Mouse (Mus musculus): ENCODE measurements around the gene Rcc2. TPM values are rescaled to one million over a fixed set of nuclear protein-coding genes. Genes with fewer than 3 reads are reported as not detected.
A peak's percentile ranks its signal among the peaks of the same experiment; 100 is the strongest.

Rcc2 gene
- polyA plus RNA-seq, 1 experiment from 2014 or later = 74.5 TPM

GRCm38 (mm10) chr4:140662882-140663585, 37.3 kb upstream of the Rcc2 start:
- no peak overlapping the region for H3K27ac ChIP-seq (ENCODE audit: low read depth, low read length)
- no peak overlapping the region for H3K9ac ChIP-seq (ENCODE audit: low read depth, low read length)
- no peak overlapping the region for H3K4me2 ChIP-seq
- 0 out of 2 replicates have a peak, but pooled peaks cover 5% of the 10 kb centered on the region for H3K27me3 ChIP-seq (replicated peaks; ENCODE audit: control insufficient read depth, insufficient read depth, low read length)
- H3K36me3 ChIP-seq (ENCODE audit: control insufficient read depth, insufficient read depth, low read length) = no peaks in the 10 kb centered on the region
- H3K4me1 ChIP-seq (replicated peaks; ENCODE audit: control insufficient read depth, insufficient read depth, low read length) = peaks cover 19% of the 10 kb centered on the region
- 23% methylated on average over 10 of the region's 10 CpGs for WGBS
- DNase-seq (ENCODE audit: low spot score) (no peak), ATAC-seq (replicated peaks; ENCODE audit: low FRiP score) (no peak)
- H3K4me3 ChIP-seq (ENCODE audit: low read depth, low read length) = no peak overlapping the region
- no peaks in the 10 kb centered on the region for H3K9me3 ChIP-seq (ENCODE audit: control insufficient read depth, low read length)

GRCm38 (mm10) chr4:140665053-140665452, 35.3 kb upstream of the Rcc2 start:
- H3K4me3 ChIP-seq (ENCODE audit: low read depth, low read length) = no peak overlapping the region
- no peaks in the 10 kb centered on the region for H3K9me3 ChIP-seq (ENCODE audit: control insufficient read depth, low read length)
- ATAC-seq (replicated peaks; ENCODE audit: low FRiP score) (no peak), DNase-seq (ENCODE audit: low spot score) (no peak)
- H3K27me3 ChIP-seq (replicated peaks; ENCODE audit: control insufficient read depth, insufficient read depth, low read length) = 0 out of 2 replicates have a peak, but pooled peaks cover 3% of the 10 kb centered on the region
- H3K4me1 ChIP-seq (replicated peaks; ENCODE audit: control insufficient read depth, insufficient read depth, low read length) = peaks cover 19% of the 10 kb centered on the region
- no peak overlapping the region for H3K9ac ChIP-seq (ENCODE audit: low read depth, low read length)
- H3K4me2 ChIP-seq = no peak overlapping the region
- H3K36me3 ChIP-seq (ENCODE audit: control insufficient read depth, insufficient read depth, low read length) = no peaks in the 10 kb centered on the region
- H3K27ac ChIP-seq (ENCODE audit: low read depth, low read length) = no peak overlapping the region
- 71% methylated on average over 7 of the region's 7 CpGs for WGBS

- Histone ChIP-seq H3K4me3 (ENCODE audit: low read depth, low read length) (no peak within 1 kb of the TSS), H3K4me2 (no peak within 1 kb of the TSS), H3K9ac (ENCODE audit: low read depth, low read length) (no peak within 1 kb of the TSS), H3K27ac (ENCODE audit: low read depth, low read length) (no peak within 1 kb of the TSS), H3K4me1 (replicated peaks; ENCODE audit: control insufficient read depth, insufficient read depth, low read length) (peaks cover 19% of the 10 kb centered on the region), H3K9me3 (ENCODE audit: control insufficient read depth, low read length) (no peaks in the 10 kb centered on the region), H3K36me3 (ENCODE audit: control insufficient read depth, insufficient read depth, low read length) (no peaks in the 10 kb centered on the region), H3K27me3 (replicated peaks; ENCODE audit: control insufficient read depth, insufficient read depth, low read length) (0 out of 2 replicates have a peak, but pooled peaks cover 3% of the 10 kb centered on the region)
- DNase-seq (ENCODE audit: low spot score) = no peak
- 54% methylated on average over 11 of the region's 11 CpGs for WGBS
- no peak; the same call in 1 of the 2 replicates for ATAC-seq (replicated peaks; ENCODE audit: low FRiP score)
Observed at GRCm38 (mm10) chr4:140665760-140666159, 34.6 kb upstream of the Rcc2 start, which contains the start of gene Arhgef10l. Gene Arhgef10l, minus strand, starts transcription at chr4:140666012.

- H3K4me1 ChIP-seq (replicated peaks; ENCODE audit: control insufficient read depth, insufficient read depth, low read length) = peaks cover 5% of the 10 kb centered on the region
Observed at GRCm38 (mm10) chr4:140667802-140668201, 32.5 kb upstream of the Rcc2 start.

GRCm38 (mm10) chr4:140673527-140674264, 26.6 kb upstream of the Rcc2 start:
- peak; percentile 61 for ATAC-seq (replicated peaks; ENCODE audit: low FRiP score)
- DNase-seq (ENCODE audit: low spot score) = no peak
- Histone ChIP-seq H3K27me3 (replicated peaks; ENCODE audit: control insufficient read depth, insufficient read depth, low read length) (no peaks in the 10 kb centered on the region), H3K9ac (ENCODE audit: low read depth, low read length) (no peak overlapping the region), H3K9me3 (ENCODE audit: control insufficient read depth, low read length) (no peaks in the 10 kb centered on the region), H3K27ac (ENCODE audit: low read depth, low read length) (peak overlapping the region; percentile 38; the same call in 1 of the 2 replicates), H3K4me3 (ENCODE audit: low read depth, low read length) (no peak overlapping the region), H3K36me3 (ENCODE audit: control insufficient read depth, insufficient read depth, low read length) (no peaks in the 10 kb centered on the region), H3K4me1 (replicated peaks; ENCODE audit: control insufficient read depth, insufficient read depth, low read length) (no peaks in the 10 kb centered on the region), H3K4me2 (no peak overlapping the region)
- 53% methylated on average over 12 of the region's 12 CpGs for WGBS

More at GRCm38 (mm10) chr4:140667802-140668201, 32.5 kb upstream of the Rcc2 start:
- Histone ChIP-seq H3K36me3 (ENCODE audit: control insufficient read depth, insufficient read depth, low read length) (no peaks in the 10 kb centered on the region), H3K4me3 (ENCODE audit: low read depth, low read length) (no peak overlapping the region), H3K4me2 (no peak overlapping the region), H3K27ac (ENCODE audit: low read depth, low read length) (no peak overlapping the region), H3K27me3 (replicated peaks; ENCODE audit: control insufficient read depth, insufficient read depth, low read length) (no peaks in the 10 kb centered on the region), H3K9me3 (ENCODE audit: control insufficient read depth, low read length) (no peaks in the 10 kb centered on the region), H3K9ac (ENCODE audit: low read depth, low read length) (no peak overlapping the region)
- DNase-seq (ENCODE audit: low spot score) = no peak
- WGBS = 83% methylated on average over 8 of the region's 8 CpGs
- ATAC-seq (replicated peaks; ENCODE audit: low FRiP score) = no peak

DNA sequence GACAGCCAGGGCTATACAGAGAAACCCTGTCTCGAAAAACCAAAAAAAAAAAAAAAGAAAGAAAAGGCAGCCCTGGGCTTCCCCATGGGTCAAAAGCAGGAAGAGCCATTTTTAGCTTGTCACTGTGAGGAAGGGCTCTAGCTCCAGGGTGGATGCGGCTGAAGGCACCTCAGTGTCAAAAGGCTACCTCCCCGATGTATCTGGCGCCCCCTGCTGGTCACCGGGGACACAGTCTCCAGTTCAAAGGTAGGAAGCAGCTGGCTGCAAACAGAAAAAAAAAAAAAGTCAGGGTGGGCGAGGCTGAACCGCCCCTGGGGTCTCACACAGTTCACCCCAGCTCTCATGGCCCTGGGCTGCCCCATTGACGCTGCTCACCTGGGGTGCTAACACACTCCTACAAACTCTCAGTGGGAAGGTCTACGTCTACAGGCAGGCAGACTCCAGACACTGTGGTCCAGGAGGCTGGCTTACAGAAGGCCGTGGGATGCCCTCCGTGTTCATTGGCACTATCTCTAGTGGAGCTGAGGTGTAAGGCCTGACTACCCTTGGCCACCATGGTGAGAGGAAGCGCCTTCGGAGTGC, 25.9 kb upstream of the Rcc2 start:
- H3K9ac ChIP-seq (ENCODE audit: low read depth, low read length) = no peak overlapping the region
- no peak overlapping the region for H3K27ac ChIP-seq (ENCODE audit: low read depth, low read length)
- ATAC-seq (replicated peaks; ENCODE audit: low FRiP score) = peak; percentile 42; the same call in 1 of the 2 replicates

DNA sequence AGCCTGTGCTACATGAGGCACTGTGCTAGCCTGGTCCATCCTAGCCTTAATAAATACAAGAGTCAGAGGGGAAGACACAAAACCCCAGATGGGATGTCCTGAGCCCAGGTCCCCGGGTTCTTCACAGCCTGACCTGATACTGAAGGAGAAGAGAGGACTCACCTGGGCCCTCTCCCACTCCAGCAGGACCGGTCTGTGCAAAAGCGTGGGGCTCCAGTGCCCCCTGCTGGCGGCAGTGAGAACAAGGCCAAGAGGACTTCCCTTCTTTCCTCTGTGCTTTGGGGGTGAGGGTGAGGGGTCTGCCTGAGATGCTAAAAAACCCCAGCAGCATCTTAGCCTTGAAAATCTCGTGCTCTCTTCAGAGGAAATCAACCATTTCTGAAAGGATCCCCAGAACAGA, 21.3 kb upstream of the Rcc2 start:
- Histone ChIP-seq H3K9me3 (ENCODE audit: control insufficient read depth, low read length) (no peaks in the 10 kb centered on the region), H3K4me3 (ENCODE audit: low read depth, low read length) (no peak overlapping the region), H3K36me3 (ENCODE audit: control insufficient read depth, insufficient read depth, low read length) (no peaks in the 10 kb centered on the region), H3K4me2 (no peak overlapping the region), H3K4me1 (replicated peaks; ENCODE audit: control insufficient read depth, insufficient read depth, low read length) (peaks cover 10% of the 10 kb centered on the region), H3K27ac (ENCODE audit: low read depth, low read length) (no peak overlapping the region), H3K27me3 (replicated peaks; ENCODE audit: control insufficient read depth, insufficient read depth, low read length) (no peaks in the 10 kb centered on the region), H3K9ac (ENCODE audit: low read depth, low read length) (no peak overlapping the region)
- DNase-seq (ENCODE audit: low spot score) = no peak
- WGBS = 16% methylated on average over 5 of the region's 5 CpGs
- ATAC-seq (replicated peaks; ENCODE audit: low FRiP score) = no peak

More for the DNA sequence above, 25.9 kb upstream of the Rcc2 start:
- Histone ChIP-seq H3K4me3 (ENCODE audit: low read depth, low read length) (no peak overlapping the region), H3K27me3 (replicated peaks; ENCODE audit: control insufficient read depth, insufficient read depth, low read length) (no peaks in the 10 kb centered on the region), H3K4me1 (replicated peaks; ENCODE audit: control insufficient read depth, insufficient read depth, low read length) (no peaks in the 10 kb centered on the region), H3K4me2 (no peak overlapping the region), H3K36me3 (ENCODE audit: control insufficient read depth, insufficient read depth, low read length) (no peaks in the 10 kb centered on the region), H3K9me3 (ENCODE audit: control insufficient read depth, low read length) (no peaks in the 10 kb centered on the region)
- WGBS = 29% methylated on average over 13 of the region's 13 CpGs
- peak; percentile 81 for DNase-seq (ENCODE audit: low spot score)

GRCm38 (mm10) chr4:140679723-140680380, 20.5 kb upstream of the Rcc2 start:
- WGBS = 23% methylated on average over 16 of the region's 18 CpGs
- no peaks in the 10 kb centered on the region for H3K9me3 ChIP-seq (ENCODE audit: control insufficient read depth, low read length)
- no peaks in the 10 kb centered on the region for H3K27me3 ChIP-seq (replicated peaks; ENCODE audit: control insufficient read depth, insufficient read depth, low read length)
- no peak overlapping the region for H3K4me3 ChIP-seq (ENCODE audit: low read depth, low read length)
- no peak overlapping the region for H3K27ac ChIP-seq (ENCODE audit: low read depth, low read length)
- no peak overlapping the region for H3K9ac ChIP-seq (ENCODE audit: low read depth, low read length)
- H3K4me2 ChIP-seq = peak overlapping the region; percentile 47
- H3K4me1 ChIP-seq (replicated peaks; ENCODE audit: control insufficient read depth, insufficient read depth, low read length) = peaks cover 14% of the 10 kb centered on the region
- DNase-seq (ENCODE audit: low spot score) (no peak), ATAC-seq (replicated peaks; ENCODE audit: low FRiP score) (no peak)
- H3K36me3 ChIP-seq (ENCODE audit: control insufficient read depth, insufficient read depth, low read length) = no peaks in the 10 kb centered on the region
